Mouse (Mus musculus) spleen, adult 12 weeks (tissue): ENCODE results near the gene Prima1.

Experiments used
- DNase-seq: peaks from one replicate; pipeline ENCODE4 v3.0.0; 2022; ENCODE audit warnings: low spot score

The Prima1 gene

DNA sequence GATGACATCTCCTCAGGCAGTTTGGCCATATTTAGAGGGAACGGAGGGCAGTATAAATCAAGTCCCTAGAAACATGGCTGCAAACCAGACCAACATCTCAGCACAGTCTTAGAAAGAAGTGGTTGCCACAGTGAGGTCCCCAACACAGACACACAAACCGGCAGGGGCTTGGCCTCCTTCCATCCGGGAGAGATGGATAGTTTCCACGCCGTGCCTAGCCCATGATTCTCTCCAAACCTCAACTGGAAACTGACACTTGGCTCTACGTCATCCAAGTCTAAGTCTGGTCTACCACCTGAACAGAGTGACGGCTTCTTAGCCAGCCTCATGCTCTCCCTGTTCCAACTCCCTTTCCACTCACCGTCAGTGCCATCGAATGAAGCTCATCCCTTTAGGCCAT is 18.3 kb downstream of the Prima1 start:
- no peak for DNase-seq

DNA sequence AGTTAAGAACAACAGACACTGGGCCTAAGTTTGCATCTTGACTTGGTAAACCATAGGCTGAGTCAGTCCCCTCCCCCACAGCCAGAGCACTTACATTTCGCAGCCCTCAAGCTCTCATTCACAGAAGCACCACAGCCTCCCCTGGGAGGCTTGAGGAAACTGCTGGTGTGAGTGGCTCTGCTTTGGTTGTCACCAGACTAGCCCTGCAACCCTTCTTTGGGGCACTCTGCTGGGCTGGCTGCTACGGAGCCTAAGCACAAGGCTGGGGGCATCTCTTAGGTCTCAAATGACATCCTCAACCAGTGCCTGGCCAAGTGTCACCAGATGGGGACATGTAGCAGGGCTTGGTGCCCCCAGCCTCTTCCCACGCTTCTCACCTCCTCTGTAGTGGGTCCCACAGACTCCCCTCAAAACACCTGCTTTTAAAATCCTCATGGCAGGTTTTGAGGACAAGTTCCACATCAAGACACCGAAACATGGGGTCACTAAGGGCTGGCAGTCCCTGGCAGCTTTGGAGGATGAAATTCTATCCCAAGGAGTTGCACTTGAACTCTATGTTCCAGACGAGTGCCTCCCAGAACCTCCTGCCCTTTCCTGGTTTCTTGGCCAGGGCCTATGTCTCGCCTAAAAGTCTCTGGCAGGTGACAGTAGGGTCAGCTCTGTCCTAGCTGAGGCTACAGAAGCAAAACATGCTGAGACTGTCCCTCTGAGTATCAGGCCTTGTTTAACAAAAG is 25.9 kb downstream of the Prima1 start:
- no peak for DNase-seq

DNA sequence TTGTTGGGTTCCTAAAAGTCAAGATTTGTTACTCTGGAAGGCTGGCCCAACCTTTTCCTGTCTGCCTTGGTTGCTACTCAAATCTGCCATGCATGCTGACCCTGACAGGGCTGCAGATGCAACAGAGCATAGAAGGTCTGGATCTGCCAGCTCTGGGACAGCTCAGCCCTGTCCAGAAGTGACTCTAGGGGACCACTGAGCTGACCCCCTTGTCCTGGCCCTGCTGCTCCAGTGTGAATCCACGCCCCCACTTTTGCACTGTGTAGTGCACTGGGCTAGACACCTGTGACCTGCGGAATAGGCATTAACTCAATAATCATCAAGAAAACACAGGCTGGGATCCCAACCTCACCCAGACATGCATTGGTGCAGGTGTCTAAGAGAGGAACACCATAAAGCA is 27.2 kb downstream of the Prima1 start:
- DNase-seq = no peak

DNA sequence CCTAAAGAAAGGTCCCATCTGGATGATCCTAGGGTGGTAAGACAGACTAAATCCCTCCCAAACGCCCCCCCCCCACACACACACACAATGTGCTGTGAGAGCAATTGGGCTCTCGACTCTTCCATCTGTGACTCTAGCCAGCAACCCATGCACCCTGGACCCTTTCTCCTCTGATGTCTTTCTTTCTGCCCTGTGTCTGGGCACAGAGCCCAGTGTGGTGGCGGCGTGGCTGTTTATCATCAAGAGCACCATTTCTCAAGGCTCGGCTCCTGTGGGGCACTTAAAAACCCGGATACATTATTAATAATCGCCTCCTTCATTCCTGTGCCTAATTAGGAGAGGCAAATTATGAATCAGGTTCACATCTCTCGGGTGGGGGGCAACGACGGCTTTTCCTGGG is 27.7 kb downstream of the Prima1 start:
- no peak for DNase-seq

DNA sequence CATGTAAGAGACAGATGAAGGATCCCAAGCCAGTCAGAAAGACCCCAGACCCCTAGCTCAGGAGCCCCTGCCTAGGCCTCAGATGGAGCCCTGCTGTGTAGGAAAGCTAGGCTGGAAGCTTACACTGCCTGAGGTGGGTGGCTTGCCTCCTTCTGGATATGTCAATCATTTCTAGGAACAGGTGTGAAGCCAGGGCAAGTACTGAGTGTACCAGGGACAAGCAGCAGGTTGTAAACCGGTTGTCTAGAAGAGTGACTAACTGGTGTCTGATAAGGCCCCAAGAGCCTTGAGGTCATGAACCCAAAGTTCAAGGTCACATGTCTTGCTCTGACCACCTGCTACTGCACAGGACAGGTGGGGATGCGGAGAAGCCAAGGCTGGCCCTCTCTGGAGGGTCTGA is 28.4 kb downstream of the Prima1 start:
- DNase-seq = no peak

DNA sequence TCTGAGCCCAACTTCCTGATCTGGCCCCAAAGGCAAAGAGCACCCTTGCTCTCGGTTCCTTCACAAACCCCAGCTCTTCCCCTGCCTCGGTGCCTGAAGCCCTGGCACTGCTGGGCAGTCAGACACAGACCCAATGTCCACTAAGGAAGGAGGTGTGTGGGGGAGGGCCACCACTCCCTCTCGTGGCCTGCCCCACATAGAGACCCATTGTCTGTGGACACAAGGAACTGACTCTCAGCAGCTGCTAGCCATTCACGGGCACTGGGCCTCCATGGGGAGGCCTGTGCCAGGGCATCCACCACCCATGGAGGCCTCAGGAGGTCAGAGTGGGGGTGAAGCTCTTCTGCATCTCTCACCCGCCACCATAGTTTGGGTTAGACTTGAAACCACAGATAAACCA is 30.9 kb downstream of the Prima1 start:
- DNase-seq = no peak

DNA sequence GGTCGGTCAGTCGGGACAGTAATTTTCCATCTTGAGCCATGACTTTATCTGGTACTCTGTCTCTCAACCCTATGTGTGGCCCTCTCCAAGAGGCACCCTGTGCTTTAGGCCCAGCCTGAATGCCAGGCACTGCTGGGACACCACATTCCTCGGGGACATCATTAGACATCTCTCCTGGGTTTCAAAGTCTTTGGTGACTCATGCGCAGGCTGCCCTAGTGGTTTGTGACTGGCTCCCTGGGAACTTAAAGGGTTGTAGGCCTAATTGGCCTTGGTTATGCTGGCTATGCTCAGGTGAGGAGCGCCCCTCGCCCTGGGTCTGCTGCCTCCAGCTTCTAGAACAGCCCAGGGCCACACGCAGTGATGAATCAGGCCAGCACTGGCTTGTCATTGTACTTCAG is 32.4 kb downstream of the Prima1 start:
- DNase-seq = no peak

DNA sequence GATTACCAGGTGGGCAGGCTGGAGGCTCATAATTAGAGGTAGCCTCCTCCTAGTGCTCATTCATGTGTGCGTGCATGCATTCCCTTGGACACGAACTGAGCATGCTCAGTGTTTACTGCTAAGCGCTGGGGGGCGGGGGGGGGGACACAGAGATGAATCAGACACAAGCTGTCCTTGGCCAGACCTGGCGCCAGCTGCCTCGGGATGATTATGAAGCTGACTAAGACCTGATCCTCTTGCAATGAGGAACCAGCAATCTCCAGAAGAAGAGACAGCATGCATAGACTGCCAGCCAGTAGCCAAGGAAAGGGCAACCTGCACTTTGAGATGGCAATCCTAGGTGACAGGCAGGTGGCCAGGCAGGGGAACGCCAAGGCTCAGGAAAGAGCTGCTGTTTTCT is 36.4 kb downstream of the Prima1 start:
- DNase-seq = no peak

DNA sequence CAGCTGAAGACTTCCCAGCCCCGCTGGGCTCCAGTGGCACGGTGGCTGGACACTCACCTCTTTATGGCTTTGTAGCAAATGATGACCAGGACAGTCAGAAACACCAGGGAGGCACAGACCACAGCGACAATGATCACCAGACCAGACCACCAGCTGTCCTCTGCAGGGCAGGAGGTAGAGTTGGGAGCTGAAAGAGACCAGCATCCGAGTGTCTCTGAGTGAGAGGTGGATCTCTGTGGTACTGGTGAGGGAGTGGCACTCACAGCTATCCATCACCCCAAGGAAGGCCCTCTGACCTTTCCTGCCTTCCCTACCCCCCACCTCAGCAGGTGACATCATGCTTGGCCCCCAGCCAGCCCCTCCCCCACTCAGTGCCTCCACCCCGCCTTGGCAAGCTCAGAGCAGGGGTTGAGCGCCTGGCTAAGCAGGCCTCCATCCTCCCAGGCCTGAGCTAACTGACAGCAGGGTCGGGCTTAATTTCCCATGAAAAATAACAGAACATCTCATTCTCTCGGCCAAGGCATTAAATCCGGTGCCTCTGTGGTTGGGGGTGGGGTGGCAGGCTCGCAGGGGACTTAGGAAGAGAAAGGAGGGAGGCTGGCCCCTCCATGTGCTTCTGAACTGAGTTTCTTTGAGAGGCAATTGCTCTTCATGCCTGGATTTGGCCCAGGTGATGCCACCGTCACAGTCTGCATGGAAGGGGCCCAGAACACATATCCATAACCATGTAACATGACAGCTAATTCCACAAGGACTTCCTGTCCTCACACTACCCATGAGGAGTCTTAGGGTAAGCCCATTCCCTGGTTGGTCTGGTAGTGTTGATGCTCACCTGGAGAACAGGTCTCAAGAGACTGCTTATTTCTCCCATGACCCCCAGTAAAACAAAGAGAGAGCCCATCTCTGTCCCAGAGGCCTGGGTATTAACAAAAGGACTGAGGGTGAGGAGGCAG is 39.1 kb downstream of the Prima1 start:
- no peak for DNase-seq

DNA sequence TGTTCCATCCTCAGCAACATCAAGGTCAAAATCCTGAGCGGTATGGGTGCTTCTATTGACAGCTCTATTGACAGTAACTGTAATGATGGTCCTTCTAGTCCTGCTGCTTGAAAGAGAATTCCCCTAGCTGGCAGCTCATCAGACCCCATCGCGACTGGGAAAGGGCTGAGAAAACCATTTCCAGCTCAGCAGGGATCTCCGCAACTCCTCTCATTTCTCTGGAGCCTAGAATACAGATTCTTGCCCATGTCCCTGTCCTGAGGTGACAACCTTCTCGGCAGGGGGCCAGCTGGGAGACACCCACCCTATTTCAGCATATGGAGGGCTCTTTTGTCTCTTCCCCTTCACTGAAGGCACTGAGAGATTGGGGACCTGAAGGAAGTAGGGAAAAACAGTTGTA is 49.0 kb downstream of the Prima1 start:
- DNase-seq = no peak

DNA sequence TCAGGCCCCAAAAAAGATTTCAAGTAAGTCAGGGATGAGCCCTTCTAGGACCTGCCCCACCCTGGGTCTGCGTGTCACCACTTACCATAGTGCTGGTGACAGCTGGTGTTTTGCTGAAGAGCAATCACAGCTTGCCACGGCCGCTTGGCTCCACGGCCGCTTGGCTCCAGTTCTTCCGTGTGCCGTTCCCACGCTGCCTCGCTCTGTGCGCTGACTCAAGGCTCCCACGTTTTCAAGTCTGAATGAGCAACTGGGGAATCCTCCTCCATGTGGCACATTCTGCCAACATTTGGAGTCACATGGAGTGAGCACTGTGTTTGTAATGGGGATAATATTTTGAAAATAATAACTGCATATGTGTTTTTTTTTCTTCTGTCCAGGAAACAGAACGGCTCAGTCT is 52.2 kb downstream of the Prima1 start:
- DNase-seq = no peak

DNA sequence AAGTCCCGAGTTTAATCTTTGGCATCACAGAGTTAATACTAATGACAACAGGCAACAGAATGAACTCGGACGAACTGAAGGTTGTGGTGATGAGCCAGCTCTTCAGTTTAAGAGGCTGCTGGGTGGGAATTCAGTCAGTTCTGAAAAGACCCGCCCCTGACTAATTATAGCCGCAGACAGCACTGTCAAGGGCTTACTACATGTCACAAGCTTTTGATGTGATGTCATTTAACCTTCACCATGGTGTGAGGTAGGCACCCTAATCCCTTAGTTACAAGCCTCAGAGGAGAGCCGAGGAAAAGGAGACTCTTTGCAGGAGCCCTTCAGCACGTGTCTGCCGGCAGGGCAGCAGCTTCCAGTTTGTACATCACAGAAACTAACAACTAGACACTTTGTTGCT is 53.7 kb downstream of the Prima1 start:
- no peak for DNase-seq

DNA sequence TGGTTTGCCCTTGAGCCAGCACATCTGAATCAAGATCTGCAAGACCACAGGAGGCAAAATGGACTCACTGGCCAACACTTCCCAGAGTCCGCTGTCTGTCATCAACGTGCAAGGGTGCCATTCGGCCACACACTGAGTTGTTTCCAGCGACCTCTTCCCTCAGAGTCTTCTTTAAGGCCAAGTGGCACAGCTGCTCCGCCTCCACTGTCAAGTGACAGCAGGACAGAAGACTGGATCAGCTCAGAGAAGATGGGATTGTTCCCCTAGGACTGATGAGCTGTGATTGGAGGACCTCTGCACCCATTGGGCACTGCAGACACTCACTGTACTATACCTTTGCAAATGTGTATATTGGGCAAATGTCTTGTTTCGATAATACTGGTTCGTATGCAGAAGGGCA is 54.9 kb downstream of the Prima1 start:
- no peak for DNase-seq

DNA sequence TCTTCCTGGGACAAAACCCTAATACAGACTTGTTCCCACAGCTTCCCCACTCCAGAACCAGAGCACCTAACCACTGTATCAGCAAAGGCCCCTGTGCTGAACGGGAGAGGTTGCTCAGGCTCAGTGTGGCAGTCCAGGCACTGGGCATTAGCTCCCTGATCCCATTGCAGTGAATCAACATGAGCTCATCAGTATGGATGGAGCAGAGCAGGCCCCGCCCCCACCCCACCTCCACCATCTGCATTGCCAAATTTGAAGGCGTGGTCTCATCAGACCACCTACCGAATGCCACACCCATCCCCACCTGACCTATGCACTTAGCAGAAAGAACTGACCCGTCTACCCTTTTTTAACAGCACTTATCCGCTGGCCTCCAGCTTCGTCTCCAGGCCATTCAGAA is 58.9 kb downstream of the Prima1 start:
- DNase-seq = no peak

DNA sequence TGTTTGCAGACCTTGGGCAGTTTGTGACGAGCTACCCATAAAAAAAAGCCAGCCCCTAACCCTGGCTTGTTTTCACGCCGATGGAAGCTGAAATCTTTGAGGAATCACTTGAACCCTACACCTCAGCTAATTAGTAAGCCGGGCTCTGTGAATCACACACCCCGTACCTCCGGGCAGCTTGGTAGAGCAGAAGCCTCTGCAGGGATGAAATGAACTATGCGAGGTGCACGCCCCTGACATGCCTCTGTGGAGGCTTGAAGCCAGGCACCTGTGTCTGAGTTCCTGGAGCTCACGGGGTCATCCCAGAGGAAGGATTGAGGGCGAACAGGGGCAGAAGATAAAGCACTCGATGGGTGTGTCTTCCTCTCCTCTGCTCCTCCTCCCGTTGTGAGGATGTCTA is 73.1 kb downstream of the Prima1 start:
- DNase-seq = no peak

DNA sequence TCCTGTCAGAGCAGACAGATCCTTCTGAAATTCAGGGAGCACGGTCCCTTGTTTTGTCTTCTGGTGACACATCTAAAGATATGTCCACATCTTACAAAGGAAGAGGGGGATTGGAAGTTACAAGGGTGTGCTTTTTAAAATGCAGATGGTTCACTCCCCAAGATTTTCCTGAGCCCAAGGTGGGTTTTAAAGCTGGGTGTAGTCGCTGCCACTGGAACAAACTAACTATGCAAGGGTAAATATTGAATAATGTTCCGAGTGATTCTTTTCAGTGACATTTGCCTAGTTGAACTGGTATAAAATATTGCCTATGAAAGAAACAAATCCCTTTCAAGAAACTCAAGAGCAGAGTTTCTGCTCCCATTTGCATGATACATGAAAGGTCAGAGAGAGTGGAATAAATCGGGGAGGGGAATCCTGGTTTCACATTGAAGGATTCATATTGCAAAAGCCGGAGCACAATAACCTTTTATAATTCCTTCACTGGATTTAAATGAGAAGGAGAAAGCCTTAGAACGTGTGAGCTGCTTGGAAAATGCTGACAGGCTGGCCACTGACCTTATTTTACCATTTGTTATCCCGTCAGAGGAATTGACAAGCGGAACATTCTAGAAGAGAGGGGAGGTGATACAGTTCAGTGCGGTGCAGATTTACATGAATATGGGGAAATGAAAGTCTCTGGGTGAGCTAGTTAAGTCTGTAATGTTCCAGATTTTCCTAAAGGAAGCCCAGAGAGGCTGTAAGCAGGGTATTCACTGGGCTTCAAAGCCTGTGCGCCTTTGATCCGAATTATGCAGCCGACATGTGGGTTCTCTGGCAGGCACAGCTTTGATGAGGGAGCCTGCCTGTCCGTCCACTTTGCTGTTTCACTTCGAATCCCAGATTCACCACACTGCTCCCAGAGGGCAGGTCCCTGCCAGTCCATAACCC is 77.6 kb downstream of the Prima1 start:
- DNase-seq = no peak

DNA sequence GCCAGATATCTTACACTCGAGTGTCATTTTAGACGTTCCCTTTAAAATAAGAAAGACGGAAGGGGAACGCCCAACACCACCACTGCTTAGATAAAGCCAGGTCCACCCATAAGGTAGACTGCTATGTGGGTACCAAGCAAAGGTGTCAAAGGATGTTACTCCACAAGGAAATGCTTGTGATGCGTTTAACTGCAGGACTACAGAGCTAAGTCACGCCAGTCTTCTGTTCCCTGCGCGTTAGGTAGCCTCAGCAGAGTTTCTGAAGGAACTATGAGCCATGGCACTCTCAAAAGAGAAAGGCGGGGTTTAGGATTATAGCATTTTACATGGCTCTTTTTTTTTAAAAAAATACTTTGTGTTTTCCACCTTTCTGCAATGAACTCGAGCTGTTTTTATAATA is 78.4 kb downstream of the Prima1 start:
- DNase-seq = no peak

DNA sequence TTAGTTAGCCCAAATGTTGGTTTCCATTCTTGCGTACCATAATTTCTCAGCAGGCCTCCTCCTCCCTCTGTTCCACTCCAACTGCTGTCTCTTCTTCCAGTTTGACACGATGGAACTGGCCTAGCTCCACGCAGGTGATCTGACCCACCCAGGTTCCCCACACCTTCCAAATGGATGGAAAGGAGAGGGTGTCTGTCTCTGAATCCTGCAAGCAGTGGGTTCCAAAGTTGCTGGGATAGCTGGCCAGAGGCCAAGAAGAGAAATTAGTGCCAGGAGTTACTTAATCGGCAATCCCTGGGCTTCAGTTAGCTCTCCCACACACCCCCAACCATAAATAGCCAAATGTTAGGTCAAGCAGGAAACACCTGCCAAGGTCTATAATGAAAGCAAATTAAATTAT is 81.2 kb downstream of the Prima1 start:
- DNase-seq = no peak

DNA sequence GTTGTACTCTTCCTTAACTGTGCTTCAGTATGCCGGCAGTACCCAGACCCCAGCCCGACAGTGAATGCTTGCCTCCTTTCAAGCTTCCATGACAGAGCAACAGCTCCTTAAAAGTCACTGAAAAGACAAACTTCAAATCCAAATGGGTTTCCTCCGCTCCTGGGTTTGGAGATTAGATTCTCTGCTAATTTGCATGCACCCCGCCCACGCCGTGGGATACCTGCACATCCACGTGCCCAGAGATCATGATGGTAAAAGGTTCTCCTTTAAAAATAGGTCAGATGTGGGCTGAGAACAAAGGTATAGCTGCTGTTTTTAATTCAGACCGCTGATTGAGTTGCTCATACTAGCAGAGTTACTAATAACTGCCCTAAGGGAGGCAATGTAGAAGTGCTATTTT is 82.9 kb downstream of the Prima1 start:
- no peak for DNase-seq

DNA sequence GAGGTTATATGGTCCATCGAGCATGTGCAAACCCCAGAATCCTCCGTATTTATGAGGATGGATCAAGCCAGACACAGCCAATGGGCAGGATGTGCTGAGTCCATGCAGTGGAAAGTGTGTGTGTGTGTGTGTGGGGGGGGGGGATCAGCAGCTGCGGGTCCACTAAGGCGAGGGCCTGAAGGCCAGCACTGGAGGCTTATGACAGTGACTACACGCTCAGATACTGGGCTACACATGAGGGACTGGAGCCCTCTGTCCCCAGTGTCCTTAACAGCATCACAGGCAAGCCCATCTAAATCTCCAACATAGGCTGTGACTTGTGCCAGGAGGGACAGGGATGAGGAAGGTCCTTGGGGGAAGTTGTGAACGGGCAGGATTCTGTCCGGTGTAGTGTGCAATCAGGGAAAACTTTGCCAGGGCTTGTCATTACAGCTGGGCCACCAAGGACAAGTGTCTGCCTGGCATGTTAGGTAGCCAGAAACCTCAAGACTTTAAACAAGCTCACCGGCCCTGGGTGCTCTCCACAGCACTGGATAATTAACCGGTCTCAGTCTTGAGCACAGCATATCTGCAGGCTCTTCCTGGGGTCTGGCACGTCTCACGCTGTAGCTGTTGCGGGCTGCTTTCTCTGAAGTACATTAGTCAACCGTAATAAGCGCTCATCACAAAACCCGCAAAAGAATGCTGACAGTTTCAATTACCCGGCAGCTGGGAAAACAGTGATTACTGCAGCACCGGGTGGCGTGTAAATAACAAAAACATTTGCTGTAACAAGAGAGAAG is 84.6 kb downstream of the Prima1 start:
- no peak for DNase-seq

DNA sequence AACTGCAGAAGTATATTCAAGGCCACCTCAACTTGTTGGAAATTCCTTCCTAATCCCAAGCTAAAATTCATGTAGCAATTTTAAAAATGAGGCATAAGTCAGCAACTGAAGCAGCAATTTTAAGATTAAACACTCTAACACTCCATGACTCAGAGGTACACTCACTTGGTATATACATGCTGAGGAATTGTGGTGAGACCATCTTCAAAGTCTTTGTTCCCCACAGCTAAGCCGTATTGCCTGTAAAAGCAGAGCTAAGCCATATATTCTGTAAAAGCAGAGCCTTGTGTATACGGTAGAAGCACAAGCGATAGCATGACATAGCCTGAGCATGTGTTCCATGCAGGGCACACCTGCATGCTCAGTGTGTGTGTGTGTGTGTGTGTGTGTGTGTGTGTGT is 86.5 kb downstream of the Prima1 start:
- no peak for DNase-seq

DNA sequence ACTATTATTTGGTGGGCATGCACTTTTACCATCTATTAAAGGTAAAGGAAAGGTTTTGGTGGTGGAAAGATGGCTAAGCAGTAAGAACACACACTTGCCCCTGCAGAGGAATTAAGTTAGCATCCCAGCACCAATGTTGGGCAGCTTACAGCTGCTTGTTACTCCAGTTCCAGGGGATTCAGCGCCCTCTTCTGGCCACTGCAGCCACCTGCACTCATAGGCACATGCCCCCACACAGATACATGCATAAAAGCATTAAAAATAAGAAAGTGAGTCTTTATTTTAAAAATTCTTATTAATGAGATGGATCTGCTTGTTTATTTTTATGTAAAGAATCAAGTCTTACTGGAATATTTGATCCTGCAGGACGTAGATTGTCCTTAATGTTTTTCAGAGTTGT is 87.0 kb downstream of the Prima1 start:
- no peak for DNase-seq
